Mouse (Mus musculus) MEL (cell line): Measurements from ENCODE around the gene Bsn. TPM values are rescaled to one million over a fixed set of nuclear protein-coding genes. Genes with fewer than 3 reads are reported as not detected.

ENCODE experiments used
- DNase-seq: peaks from one replicate; pipeline ENCODE4 v3.0.0; 2011; ENCODE audit warnings: low read depth, low spot score
- H3K27ac ChIP-seq: 2 replicates; pipeline ENCODE4 v1.5.1; 2012; ENCODE audit warnings: low read depth, mild to moderate bottlenecking, control low read depth, low read length, moderate library complexity; ENCODE audit not compliant: control insufficient read depth
- H3K27me3 ChIP-seq, 2 experiments: fragments of 150-350 bp in 1 of 2; sonication (generic) in 1 of 2; 2 replicates each; pipeline ENCODE4 v1.6.1; 2012; ENCODE audit warnings: low read length in 2 of 2, mild to moderate bottlenecking in 2 of 2, improper control_type of control experiment in 1 of 2, moderate library complexity in 1 of 2; ENCODE audit not compliant: insufficient read depth in 2 of 2, control insufficient read depth in 1 of 2
- H3K36me3 ChIP-seq, 2 experiments: 2 replicates each; pipeline ENCODE4 v1.6.1; 2012 to 2014; ENCODE audit warnings: low read length in 2 of 2, improper control_type of control experiment in 1 of 2, inconsistent platforms in 1 of 2, mild to moderate bottlenecking in 1 of 2; ENCODE audit not compliant: insufficient read depth in 2 of 2, control insufficient read depth in 1 of 2
- H3K4me1 ChIP-seq, 2 experiments: fragments of 150-350 bp in 1 of 2; sonication (generic) in 1 of 2; 2 replicates each; pipeline ENCODE4 v1.6.1; 2012; ENCODE audit warnings: low read length in 2 of 2, improper control_type of control experiment in 1 of 2, mild to moderate bottlenecking in 1 of 2; ENCODE audit not compliant: insufficient read depth in 2 of 2, control insufficient read depth in 1 of 2
- H3K4me3 ChIP-seq, 2 experiments: fragments of 150-350 bp in 1 of 2; sonication (generic) in 1 of 2; 2 replicates each; pipeline ENCODE4 v1.5.1; 2012; ENCODE audit warnings: low read depth in 2 of 2, low read length in 2 of 2, mild to moderate bottlenecking in 2 of 2, moderate library complexity in 2 of 2, control low read depth in 1 of 2, improper control_type of control experiment in 1 of 2; ENCODE audit not compliant: control insufficient read depth in 1 of 2, insufficient read depth in 1 of 2
- H3K79me2 ChIP-seq: 2 replicates; pipeline ENCODE4 v1.6.1; 2012; ENCODE audit warnings: mild to moderate bottlenecking, low read length, moderate library complexity; ENCODE audit not compliant: control insufficient read depth, poor library complexity, insufficient read depth
- H3K9ac ChIP-seq: 2 replicates; pipeline ENCODE4 v1.6.1; 2012; ENCODE audit warnings: low read depth, mild to moderate bottlenecking, control low read depth, low read length, moderate library complexity; ENCODE audit not compliant: control insufficient read depth, poor library complexity, severe bottlenecking
- H3K9me3 ChIP-seq: fragments of 150-350 bp; sonication (generic); replicated peaks from 2 replicates; pipeline ENCODE4 v1.6.1; 2012; ENCODE audit warnings: mild to moderate bottlenecking, low read length, improper control_type of control experiment, moderate library complexity; ENCODE audit not compliant: insufficient read depth
- GABPA ChIP-seq: IDR thresholded peaks from 2 replicates; pipeline ENCODE4 v1.6.1; 2012; ENCODE audit warnings: low read depth, mild to moderate bottlenecking, inconsistent platforms, low read length, improper control_type of control experiment, moderate library complexity
- GATA1 ChIP-seq: IDR thresholded peaks from 2 replicates; pipeline ENCODE4 v1.6.1; 2011; ENCODE audit warnings: low read depth, low read length, improper control_type of control experiment
- MEF2A ChIP-seq: IDR thresholded peaks from 2 replicates; pipeline ENCODE4 v1.6.1; 2014; ENCODE audit warnings: low read depth, mild to moderate bottlenecking, inconsistent platforms, low read length, improper control_type of control experiment; ENCODE audit not compliant: poor library complexity, insufficient replicate concordance, severe bottlenecking; ENCODE audit errors: extremely low read depth
- MXI1 ChIP-seq: IDR thresholded peaks from 2 replicates; pipeline ENCODE4 v1.6.1; 2011; ENCODE audit warnings: mild to moderate bottlenecking, low read depth, low read length, improper control_type of control experiment
- POLR2AphosphoS2 ChIP-seq: IDR thresholded peaks from 2 replicates; pipeline ENCODE4 v1.6.1; 2011; ENCODE audit warnings: low read length, improper control_type of control experiment
- POLR2AphosphoS5 ChIP-seq: IDR thresholded peaks from 2 replicates; pipeline ENCODE4 v1.6.1; 2012; ENCODE audit warnings: low read depth, borderline replicate concordance, mild to moderate bottlenecking, inconsistent platforms, low read length, moderate library complexity, mixed read lengths
- SIN3A ChIP-seq: IDR thresholded peaks from 2 replicates; pipeline ENCODE4 v1.6.1; 2012; ENCODE audit warnings: low read length, improper control_type of control experiment, inconsistent platforms
- TBP ChIP-seq: IDR thresholded peaks from 2 replicates; pipeline ENCODE4 v1.8.0; 2011; ENCODE audit warnings: low read depth, low read length, improper control_type of control experiment
- TCF12 ChIP-seq: IDR thresholded peaks from 2 replicates; pipeline ENCODE4 v1.6.1; 2014; ENCODE audit warnings: low read depth, mild to moderate bottlenecking, inconsistent platforms, low read length, improper control_type of control experiment, moderate library complexity
- USF2 ChIP-seq, 2 experiments: IDR thresholded peaks; 2 replicates each; pipeline ENCODE4 v1.6.1; 2011 to 2012; ENCODE audit warnings: improper control_type of control experiment in 2 of 2, low read length in 2 of 2, borderline replicate concordance in 1 of 2, inconsistent platforms in 1 of 2, low read depth in 1 of 2, mild to moderate bottlenecking in 1 of 2; ENCODE audit not compliant: insufficient read depth in 1 of 2
- ZKSCAN1 ChIP-seq: IDR thresholded peaks from 2 replicates; pipeline ENCODE4 v1.6.1; 2012; ENCODE audit warnings: low read depth, mild to moderate bottlenecking, inconsistent platforms, low read length, improper control_type of control experiment, moderate library complexity
- polyA plus RNA-seq, 2 experiments: library from polyadenylated mRNA; stranded (reverse) in 1 of 2; unstranded in 1 of 2; fragments of >175 nt in 1 of 2; fragments of >200 nt in 1 of 2; gene quantifications; 2 replicates each; pipeline versions ENCODE4 v1.2.1 to v1.2.4; 2012; ENCODE audit warnings: low replicate concordance in 2 of 2, low read depth in 1 of 2; ENCODE audit not compliant: insufficient read length in 2 of 2, insufficient read depth in 1 of 2, missing spikeins in 1 of 2
- total RNA-seq: library from RNA; depleted of rRNA; stranded (reverse); fragments of 300-350 nt; gene quantifications from 2 replicates; pipeline ENCODE4 v1.2.3, GENCODE M21; 2012

Bsn gene
- total and polyA plus RNA-seq, 3 experiments: 3.5 to 5.6 TPM; not detected in 1

GRCm38 (mm10) chr9:108169751-108170150, 20.4 kb downstream of the Bsn start:
- no peak for TF ChIP-seq GABPA
- TF ChIP-seq POLR2AphosphoS5: no peak
- no peak for TF ChIP-seq SIN3A
- TF ChIP-seq TCF12: no peak
- no peak for TF ChIP-seq MEF2A
- no peak for TF ChIP-seq MXI1
- no peaks in the 10 kb centered on the region for H3K9me3 ChIP-seq
- no peak for DNase-seq
- no peaks in the 10 kb centered on the region; a peak in 1 of 4 replicates for H3K36me3 ChIP-seq
- H3K79me2 ChIP-seq: no peaks in the 10 kb centered on the region
- H3K9ac ChIP-seq: no peak overlapping the region
- H3K4me3 ChIP-seq: no peak overlapping the region
- H3K4me1 ChIP-seq: peaks cover 2 to 3% of the 10 kb centered on the region in 2 experiments; a peak in 1 of 4 replicates
- peaks cover 10 to 40% of the 10 kb centered on the region in 2 experiments; a peak in 3 of 4 replicates for H3K27me3 ChIP-seq
- no peak overlapping the region for H3K27ac ChIP-seq

GRCm38 (mm10) chr9:108165143-108165542, 25.0 kb downstream of the Bsn start:
- Histone ChIP-seq H3K79me2 (no peaks in the 10 kb centered on the region), H3K9ac (no peak overlapping the region), H3K27me3 (peaks cover 8 to 29% of the 10 kb centered on the region in 2 experiments; a peak in 3 of 4 replicates), H3K4me3 (no peak overlapping the region), H3K4me1 (peaks cover 0 to 4% of the 10 kb centered on the region in 2 experiments; a peak in 2 of 4 replicates), H3K9me3 (no peaks in the 10 kb centered on the region), H3K27ac (no peak overlapping the region), H3K36me3 (peaks cover 0 to 3% of the 10 kb centered on the region in 2 experiments; a peak in 1 of 4 replicates)
- no peak for TF ChIP-seq ZKSCAN1
- TF ChIP-seq POLR2AphosphoS2: no peak
- no peak for DNase-seq

- peak overlapping the region; percentile 29 to 38 for H3K4me3 ChIP-seq
- DNase-seq: peak; percentile 46
- peaks cover 0 to 4% of the 10 kb centered on the region in 2 experiments; a peak in 2 of 4 replicates for H3K4me1 ChIP-seq
Observed at GRCm38 (mm10) chr9:108163646-108164284, 26.4 kb downstream of the Bsn start.

More at GRCm38 (mm10) chr9:108163646-108164284, 26.4 kb downstream of the Bsn start:
- H3K9me3 ChIP-seq: no peaks in the 10 kb centered on the region
- no peaks in the 10 kb centered on the region for H3K79me2 ChIP-seq
- H3K36me3 ChIP-seq: peaks cover 0 to 3% of the 10 kb centered on the region in 2 experiments; a peak in 1 of 4 replicates
- no peak overlapping the region for H3K27ac ChIP-seq
- TF ChIP-seq TBP (0 out of 2 replicates have a peak, but pooled peaks have one; percentile 22), USF2 (IDR thresholded peaks at IDR 0.05; ENCODE audit: borderline replicate concordance in 1 of 2, insufficient read depth in 1 of 2, low read depth in 1 of 2, low read length in 2 of 2) (no peak), SIN3A (0 out of 2 replicates have a peak, but pooled peaks have one; percentile 24), GATA1 (0 out of 2 replicates have a peak, but pooled peaks have one; percentile 13)
- peaks cover 7 to 23% of the 10 kb centered on the region in 2 experiments for H3K27me3 ChIP-seq
- H3K9ac ChIP-seq: 0 out of 2 replicates have a peak overlapping the region, but pooled peaks have one; percentile 32
